Mouse (Mus musculus) embryonic fibroblast, embryonic 13.5 days (primary cell): Measurements from ENCODE around the gene Polq. TPM values are rescaled to one million over a fixed set of nuclear protein-coding genes. Genes with fewer than 3 reads are reported as not detected.
"Not testable (repeated sequence)": the region's sequence is repeated elsewhere in the genome, so short reads cannot be mapped to it uniquely, and the experiment has no call there.

Experiments
- H3K27ac ChIP-seq: 2 replicates; pipeline ENCODE4 v1.5.1; 2012; ENCODE audit warnings: low read length, control low read depth, inconsistent platforms; ENCODE audit not compliant: insufficient read depth
- H3K4me1 ChIP-seq: 2 replicates; pipeline ENCODE4 v1.6.1; 2011; ENCODE audit warnings: low read length; ENCODE audit not compliant: control insufficient read depth, insufficient read depth
- H3K4me3 ChIP-seq: 2 replicates; pipeline ENCODE4 v1.5.1; 2011; ENCODE audit warnings: mild to moderate bottlenecking, control low read depth, low read length; ENCODE audit not compliant: insufficient read depth
- CTCF ChIP-seq: IDR thresholded peaks from 2 replicates; pipeline ENCODE4 v1.5.1; 2011; ENCODE audit warnings: mild to moderate bottlenecking, control low read depth, low read length, moderate library complexity, borderline replicate concordance; ENCODE audit not compliant: insufficient read depth
- POLR2A ChIP-seq: IDR thresholded peaks from 2 replicates; pipeline ENCODE4 v1.6.1; 2011; ENCODE audit warnings: low read depth, mild to moderate bottlenecking, control low read depth, low read length, moderate library complexity
- polyA plus RNA-seq: library from polyadenylated mRNA; stranded (reverse); fragments of >200 nt; gene quantifications from 2 replicates; pipeline ENCODE4 v1.2.4, GENCODE M21; 2011; ENCODE audit warnings: low read depth; ENCODE audit not compliant: missing spikeins, insufficient read length

Polq gene
- polyA plus RNA-seq, 1 experiment, result 5.7 TPM

GRCm38 (mm10) chr16:37089648-37090047, 78.1 kb downstream of the Polq start:
- H3K4me3 ChIP-seq, result no peak overlapping the region
- no peak overlapping the region for H3K27ac ChIP-seq
- TF ChIP-seq POLR2A (no peak), CTCF (no peak)
- H3K4me1 ChIP-seq, result no peaks in the 10 kb centered on the region

- TF ChIP-seq POLR2A (no peak), CTCF (no peak)
- Histone ChIP-seq H3K4me3 (no peak overlapping the region), H3K4me1 (no peaks in the 10 kb centered on the region), H3K27ac (no peak overlapping the region)
Observed at GRCm38 (mm10) chr16:37094169-37094833, 82.7 kb downstream of the Polq start.

GRCm38 (mm10) chr16:37108763-37109162, 97.2 kb downstream of the Polq start:
- TF ChIP-seq CTCF, result no peak
- H3K4me1 ChIP-seq, result no peaks in the 10 kb centered on the region
- H3K4me3 ChIP-seq, result no peak overlapping the region
- H3K27ac ChIP-seq, result no peak overlapping the region

- no peaks in the 10 kb centered on the region for H3K4me1 ChIP-seq
- H3K4me3 ChIP-seq, result no peak overlapping the region
- peak; percentile 41; the same call in 1 of the 2 replicates for TF ChIP-seq CTCF
- no peak for TF ChIP-seq POLR2A
- no peak overlapping the region for H3K27ac ChIP-seq
Observed at GRCm38 (mm10) chr16:37109285-37109684, 97.7 kb downstream of the Polq start.

GRCm38 (mm10) chr16:37125190-37125589, 113.6 kb downstream of the Polq start:
- not testable (repeated sequence) for H3K4me3 ChIP-seq, H3K27ac ChIP-seq, H3K4me1 ChIP-seq

Other genes with a start within 250 kb of the Polq start
- gene Slc15a2, start 226.8 kb upstream of the Polq start, polyA plus RNA-seq, result 0.86 TPM in 1 of 2 replicates, not detected in the other
- 17.6 and 23.3 TPM in 2 replicates for gene Iqcb1, start 183.4 kb upstream of the Polq start, polyA plus RNA-seq
- 1.0 and 1.9 TPM in 2 replicates for gene Eaf2, start 136.8 kb upstream of the Polq start, polyA plus RNA-seq
- 57.5 and 64.4 TPM in 2 replicates for gene Golgb1, start 136.6 kb upstream of the Polq start, polyA plus RNA-seq
- 1.6 TPM in 1 of 2 replicates, not detected in the other for gene Hcls1, start 76.8 kb upstream of the Polq start, polyA plus RNA-seq
- gene Fbxo40, start 21.3 kb upstream of the Polq start, polyA plus RNA-seq, result not detected in 2 replicates